Mouse (Mus musculus) intestine, embryonic 15.5 days (tissue): ENCODE data around the gene Fbxl16. TPM values are rescaled to one million over a fixed set of nuclear protein-coding genes. Genes with fewer than 3 reads are reported as not detected.

ENCODE experiments used
- ATAC-seq: fragments of 200-750 bp; cut with Nextera tagmentation; 2 replicates; pipeline ENCODE4 v1.8.0; 2017; ENCODE audit warnings: moderate TSS enrichment, moderate library complexity
- H3K27ac ChIP-seq: fragments of 300-500 bp; sonication (generic); 2 replicates; pipeline ENCODE4 v1.5.1; 2015; ENCODE audit warnings: mild to moderate bottlenecking, inconsistent platforms
- H3K27me3 ChIP-seq: fragments of 300-500 bp; sonication (generic); replicated peaks from 2 replicates; pipeline ENCODE4 v1.6.1; 2015; ENCODE audit warnings: inconsistent platforms
- H3K36me3 ChIP-seq: fragments of 300-500 bp; sonication (generic); 2 replicates; pipeline ENCODE4 v1.6.1; 2015; ENCODE audit warnings: inconsistent platforms
- H3K4me1 ChIP-seq: fragments of 300-500 bp; sonication (generic); replicated peaks from 2 replicates; pipeline ENCODE4 v1.6.1; 2015; ENCODE audit warnings: inconsistent platforms
- H3K4me2 ChIP-seq: fragments of 300-500 bp; sonication (generic); replicated peaks from 2 replicates; pipeline ENCODE4 v1.6.1; 2015; ENCODE audit warnings: mild to moderate bottlenecking, inconsistent platforms
- H3K4me3 ChIP-seq: fragments of 300-500 bp; sonication (generic); replicated peaks from 2 replicates; pipeline ENCODE4 v1.5.1; 2015; ENCODE audit warnings: inconsistent platforms
- H3K9ac ChIP-seq: fragments of 300-500 bp; sonication (generic); 2 replicates; pipeline ENCODE4 v1.6.1; 2015; ENCODE audit warnings: inconsistent platforms
- H3K9me3 ChIP-seq: fragments of 300-500 bp; sonication (generic); 2 replicates; pipeline ENCODE4 v1.6.1; 2016; ENCODE audit warnings: inconsistent platforms
- WGBS: fragments of 180-500 bp; shearing (Covaris S2); methylation state at CpG from one replicate; pipeline ENCODE4 v1.1.7; 2015; 5-methylcytosine and 5-hydroxymethylcytosine counted together
- polyA plus RNA-seq: library from polyadenylated mRNA; unstranded; fragments of >200 nt; fragmentation: Nextera tagmentation; extraction: Ambion mirVana; gene quantifications from 2 replicates; pipeline ENCODE4 v1.2.1, GENCODE M21; 2015

Gene Fbxl16
- polyA plus RNA-seq, 1 experiment from 2014 or later, result 3.1 TPM

GRCm38 (mm10) chr17:25837533-25837932 is 28.6 kb downstream of the Fbxl16 start:
- Histone ChIP-seq H3K36me3 (peaks cover 21% of the 10 kb centered on the region), H3K27me3 (no peaks in the 10 kb centered on the region), H3K4me1 (peaks cover 52% of the 10 kb centered on the region), H3K9me3 (no peaks in the 10 kb centered on the region), H3K4me2 (peak overlapping the region; percentile 91), H3K4me3 (no peak overlapping the region), H3K9ac (no peak overlapping the region), H3K27ac (peak overlapping the region; percentile 22; the same call in 1 of the 2 replicates)
- ATAC-seq, result no peak
- WGBS, result 50% methylated on average over 3 of the region's 3 CpGs

GRCm38 (mm10) chr17:25838904-25839303 is 30.0 kb downstream of the Fbxl16 start:
- no peaks in the 10 kb centered on the region for H3K27me3 ChIP-seq
- H3K4me1 ChIP-seq, result peaks cover 63% of the 10 kb centered on the region
- peaks cover 21% of the 10 kb centered on the region for H3K36me3 ChIP-seq
- no peaks in the 10 kb centered on the region for H3K9me3 ChIP-seq
- 84% methylated on average over 4 of the region's 4 CpGs for WGBS
- ATAC-seq, result no peak
- no peak overlapping the region for H3K4me3 ChIP-seq
- H3K4me2 ChIP-seq, result no peak overlapping the region
- H3K27ac ChIP-seq, result no peak overlapping the region
- H3K9ac ChIP-seq, result no peak overlapping the region

GRCm38 (mm10) chr17:25839455-25840235 is 30.8 kb downstream of the Fbxl16 start:
- ATAC-seq, result peak; percentile 33; the same call in 1 of the 2 replicates
- H3K27ac ChIP-seq, result no peak overlapping the region
- H3K4me3 ChIP-seq, result no peak overlapping the region
- H3K27me3 ChIP-seq, result no peaks in the 10 kb centered on the region
- H3K9me3 ChIP-seq, result no peaks in the 10 kb centered on the region
- H3K4me1 ChIP-seq, result peaks cover 57% of the 10 kb centered on the region
- WGBS, result 83% methylated on average over 14 of the region's 14 CpGs
- H3K9ac ChIP-seq, result no peak overlapping the region
- H3K36me3 ChIP-seq, result peaks cover 21% of the 10 kb centered on the region
- peak overlapping the region; percentile 14; the same call in 1 of the 2 replicates for H3K4me2 ChIP-seq

GRCm38 (mm10) chr17:25840519-25840918 is 31.6 kb downstream of the Fbxl16 start:
- H3K27me3 ChIP-seq, result no peaks in the 10 kb centered on the region

GRCm38 (mm10) chr17:25841117-25841880 is 32.4 kb downstream of the Fbxl16 start, which contains the start of gene Gm20683:
Gm20683 (minus strand) TSS chr17:25841763.
- ATAC-seq, result no peak
- no peak within 1 kb of the TSS for H3K4me3 ChIP-seq
- no peak within 1 kb of the TSS for H3K4me2 ChIP-seq
- no peaks in the 10 kb centered on the region for H3K27me3 ChIP-seq
- 93% methylated on average over 22 of the region's 22 CpGs for WGBS
- H3K9ac ChIP-seq, result no peak within 1 kb of the TSS
- H3K9me3 ChIP-seq, result no peaks in the 10 kb centered on the region
- H3K4me1 ChIP-seq, result peaks cover 47% of the 10 kb centered on the region
- H3K27ac ChIP-seq, result no peak within 1 kb of the TSS
- H3K36me3 ChIP-seq, result peaks cover 21% of the 10 kb centered on the region

More at GRCm38 (mm10) chr17:25840519-25840918, 31.6 kb downstream of the Fbxl16 start:
- 96% methylated on average over 6 of the region's 6 CpGs for WGBS
- Histone ChIP-seq H3K4me3 (no peak overlapping the region), H3K36me3 (peaks cover 21% of the 10 kb centered on the region), H3K9ac (no peak overlapping the region), H3K27ac (no peak overlapping the region), H3K9me3 (no peaks in the 10 kb centered on the region), H3K4me1 (peaks cover 54% of the 10 kb centered on the region), H3K4me2 (no peak overlapping the region)
- ATAC-seq, result no peak

GRCm38 (mm10) chr17:25842509-25842908 is 33.6 kb downstream of the Fbxl16 start:
- H3K27me3 ChIP-seq, result no peaks in the 10 kb centered on the region
- peaks cover 36% of the 10 kb centered on the region for H3K4me1 ChIP-seq
- peaks cover 21% of the 10 kb centered on the region for H3K36me3 ChIP-seq
- H3K4me2 ChIP-seq, result no peak overlapping the region
- H3K27ac ChIP-seq, result no peak overlapping the region
- WGBS, result 83% methylated on average over 3 of the region's 3 CpGs
- H3K9ac ChIP-seq, result no peak overlapping the region
- H3K4me3 ChIP-seq, result no peak overlapping the region
- no peaks in the 10 kb centered on the region for H3K9me3 ChIP-seq
- ATAC-seq, result no peak

- Histone ChIP-seq H3K9ac (peak overlapping the region; percentile 90), H3K36me3 (peaks cover 21% of the 10 kb centered on the region), H3K27me3 (no peaks in the 10 kb centered on the region), H3K4me3 (peak overlapping the region; percentile 82), H3K9me3 (no peaks in the 10 kb centered on the region), H3K4me1 (peaks cover 31% of the 10 kb centered on the region), H3K27ac (no peak overlapping the region), H3K4me2 (peak overlapping the region; percentile 81)
- 86% methylated on average over 4 of the region's 4 CpGs for WGBS
- no peak for ATAC-seq
Observed at GRCm38 (mm10) chr17:25843122-25843521, 34.2 kb downstream of the Fbxl16 start.

GRCm38 (mm10) chr17:25843636-25844395 is 34.9 kb downstream of the Fbxl16 start:
- WGBS, result 2% methylated on average over 38 of the region's 38 CpGs
- Histone ChIP-seq H3K27ac (peak overlapping the region; percentile 80), H3K4me1 (peaks cover 31% of the 10 kb centered on the region), H3K9me3 (no peaks in the 10 kb centered on the region), H3K27me3 (no peaks in the 10 kb centered on the region), H3K4me2 (peak overlapping the region; percentile 81), H3K36me3 (peaks cover 21% of the 10 kb centered on the region), H3K9ac (peak overlapping the region; percentile 90), H3K4me3 (peak overlapping the region; percentile 82)
- peak; percentile 57 for ATAC-seq

GRCm38 (mm10) chr17:25844396-25844901 is 35.6 kb downstream of the Fbxl16 start, which contains the start of gene Rhot2:
Rhot2 (minus strand) TSS chr17:25844851.
- under 1% methylated on average over 21 of the region's 21 CpGs for WGBS
- H3K36me3 ChIP-seq, result peaks cover 16% of the 10 kb centered on the region
- peaks cover 26% of the 10 kb centered on the region for H3K4me1 ChIP-seq
- H3K9me3 ChIP-seq, result no peaks in the 10 kb centered on the region
- H3K4me3 ChIP-seq, result peak within 1 kb of the TSS; percentile 82
- peak within 1 kb of the TSS; percentile 81 for H3K4me2 ChIP-seq
- H3K27ac ChIP-seq, result peak within 1 kb of the TSS; percentile 80
- H3K27me3 ChIP-seq, result no peaks in the 10 kb centered on the region
- H3K9ac ChIP-seq, result peak within 1 kb of the TSS; percentile 90
- ATAC-seq, result peak; percentile 96

- no peak for ATAC-seq
- peak overlapping the region; percentile 69 for H3K4me3 ChIP-seq
- H3K27me3 ChIP-seq, result no peaks in the 10 kb centered on the region
- H3K9me3 ChIP-seq, result no peaks in the 10 kb centered on the region
- H3K9ac ChIP-seq, result peak overlapping the region; percentile 77; the same call in 1 of the 2 replicates
- peak overlapping the region; percentile 95 for H3K4me2 ChIP-seq
- 89% methylated on average over 6 of the region's 6 CpGs for WGBS
- H3K36me3 ChIP-seq, result no peaks in the 10 kb centered on the region
- peaks cover 19% of the 10 kb centered on the region for H3K4me1 ChIP-seq
- H3K27ac ChIP-seq, result no peak overlapping the region
Observed at GRCm38 (mm10) chr17:25860229-25860628, 51.3 kb downstream of the Fbxl16 start.

GRCm38 (mm10) chr17:25860832-25861703 is 52.2 kb downstream of the Fbxl16 start, which contains the start of gene Wdr90:
Wdr90 (minus strand) TSS chr17:25861501.
- peak within 1 kb of the TSS; percentile 95 for H3K4me2 ChIP-seq
- no peaks in the 10 kb centered on the region for H3K9me3 ChIP-seq
- peaks cover 19% of the 10 kb centered on the region for H3K4me1 ChIP-seq
- 2% methylated on average over 65 of the region's 65 CpGs for WGBS
- H3K27ac ChIP-seq, result peak within 1 kb of the TSS; percentile 81
- H3K36me3 ChIP-seq, result no peaks in the 10 kb centered on the region
- peak within 1 kb of the TSS; percentile 77 for H3K9ac ChIP-seq
- peak within 1 kb of the TSS; percentile 69 for H3K4me3 ChIP-seq
- no peaks in the 10 kb centered on the region for H3K27me3 ChIP-seq
- ATAC-seq, result peak; percentile 94
